Mouse (Mus musculus): ENCODE results near the gene Rfpl4. TPM values are rescaled to one million over a fixed set of nuclear protein-coding genes. Genes with fewer than 3 reads are reported as not detected.

Rfpl4 gene
- polyA plus RNA-seq, 1 experiment, result not detected

- TF ChIP-seq POLR2A (IDR thresholded peaks at IDR 0.05; ENCODE audit: low read depth, low read length) (no peak), CTCF (IDR thresholded peaks at IDR 0.05; ENCODE audit: extremely low read depth, insufficient read length, insufficient replicate concordance, low read depth, low read length) (no peak)
- Histone ChIP-seq H3K27me3 (ENCODE audit: control insufficient read depth, insufficient read depth, low read length) (no peaks in the 10 kb centered on the region), H3K4me3 (ENCODE audit: low read depth, low read length) (no peak overlapping the region), H3K36me3 (ENCODE audit: control insufficient read depth, insufficient read depth, low read length) (peaks cover 14% of the 10 kb centered on the region), H3K27ac (ENCODE audit: insufficient read depth, low read depth, low read length) (peak overlapping the region; percentile 74), H3K4me1 (ENCODE audit: control insufficient read depth, insufficient read depth, insufficient read length, low read length) (peaks cover 7% of the 10 kb centered on the region; the same call in 1 of the 2 replicates)
- WGBS, result 72% methylated on average over 2 of the region's 2 CpGs
Observed at GRCm38 (mm10) chr7:5102564-5102963, 14.2 kb downstream of the Rfpl4 start.

- no peak overlapping the region; the same call in 1 of the 2 replicates for H3K27ac ChIP-seq (ENCODE audit: insufficient read depth, low read depth, low read length)
- peak overlapping the region; percentile 3; the same call in 1 of the 2 replicates for H3K4me3 ChIP-seq (ENCODE audit: low read depth, low read length)
- H3K27me3 ChIP-seq (ENCODE audit: control insufficient read depth, insufficient read depth, low read length), result no peaks in the 10 kb centered on the region
- peaks cover 7% of the 10 kb centered on the region for H3K4me1 ChIP-seq (ENCODE audit: control insufficient read depth, insufficient read depth, insufficient read length, low read length)
- TF ChIP-seq CTCF (IDR thresholded peaks at IDR 0.05; ENCODE audit: extremely low read depth, insufficient read length, insufficient replicate concordance, low read depth, low read length), result no peak
- TF ChIP-seq POLR2A (IDR thresholded peaks at IDR 0.05; ENCODE audit: low read depth, low read length), result no peak
- whole genome bisulfite sequencing, result 71% methylated on average over 10 of the region's 10 CpGs
- peaks cover 28% of the 10 kb centered on the region for H3K36me3 ChIP-seq (ENCODE audit: control insufficient read depth, insufficient read depth, low read length)
Observed at GRCm38 (mm10) chr7:5101066-5101663, 15.6 kb downstream of the Rfpl4 start.

- 29% methylated on average over 3 of the region's 3 CpGs for WGBS
- peaks cover 41% of the 10 kb centered on the region for H3K36me3 ChIP-seq (ENCODE audit: control insufficient read depth, insufficient read depth, low read length)
- TF ChIP-seq POLR2A (IDR thresholded peaks at IDR 0.05; ENCODE audit: low read depth, low read length) (no peak), CTCF (IDR thresholded peaks at IDR 0.05; ENCODE audit: extremely low read depth, insufficient read length, insufficient replicate concordance, low read depth, low read length) (no peak)
- H3K4me1 ChIP-seq (ENCODE audit: control insufficient read depth, insufficient read depth, insufficient read length, low read length), result peaks cover 7% of the 10 kb centered on the region
- no peak overlapping the region for H3K27ac ChIP-seq (ENCODE audit: insufficient read depth, low read depth, low read length)
- H3K4me3 ChIP-seq (ENCODE audit: low read depth, low read length), result no peak overlapping the region
- no peaks in the 10 kb centered on the region for H3K27me3 ChIP-seq (ENCODE audit: control insufficient read depth, insufficient read depth, low read length)
Observed at GRCm38 (mm10) chr7:5099796-5100195, 17.0 kb downstream of the Rfpl4 start.

- peaks cover 51% of the 10 kb centered on the region for H3K36me3 ChIP-seq (ENCODE audit: control insufficient read depth, insufficient read depth, low read length)
- no peak overlapping the region for H3K27ac ChIP-seq (ENCODE audit: insufficient read depth, low read depth, low read length)
- no peak for TF ChIP-seq CTCF (IDR thresholded peaks at IDR 0.05; ENCODE audit: extremely low read depth, insufficient read length, insufficient replicate concordance, low read depth, low read length)
- no peak for TF ChIP-seq POLR2A (IDR thresholded peaks at IDR 0.05; ENCODE audit: low read depth, low read length)
- H3K4me3 ChIP-seq (ENCODE audit: low read depth, low read length), result no peak overlapping the region
- H3K27me3 ChIP-seq (ENCODE audit: control insufficient read depth, insufficient read depth, low read length), result no peaks in the 10 kb centered on the region
- H3K4me1 ChIP-seq (ENCODE audit: control insufficient read depth, insufficient read depth, insufficient read length, low read length), result peaks cover 7% of the 10 kb centered on the region
- 91% methylated on average over 5 of the region's 5 CpGs for WGBS
Observed at GRCm38 (mm10) chr7:5098769-5099168, 18.0 kb downstream of the Rfpl4 start.

GRCm38 (mm10) chr7:5092831-5093510 is 23.8 kb downstream of the Rfpl4 start:
- H3K27me3 ChIP-seq (ENCODE audit: control insufficient read depth, insufficient read depth, low read length), result no peaks in the 10 kb centered on the region
- 78% methylated on average over 21 of the region's 21 CpGs for WGBS
- peaks cover 82% of the 10 kb centered on the region for H3K36me3 ChIP-seq (ENCODE audit: control insufficient read depth, insufficient read depth, low read length)
- no peak overlapping the region for H3K4me3 ChIP-seq (ENCODE audit: low read depth, low read length)
- peak overlapping the region; percentile 14; the same call in 1 of the 2 replicates for H3K27ac ChIP-seq (ENCODE audit: insufficient read depth, low read depth, low read length)
- peaks cover 26% of the 10 kb centered on the region for H3K4me1 ChIP-seq (ENCODE audit: control insufficient read depth, insufficient read depth, insufficient read length, low read length)
- no peak for TF ChIP-seq CTCF (IDR thresholded peaks at IDR 0.05; ENCODE audit: extremely low read depth, insufficient read length, insufficient replicate concordance, low read depth, low read length)
- TF ChIP-seq POLR2A (IDR thresholded peaks at IDR 0.05; ENCODE audit: low read depth, low read length), result no peak

GRCm38 (mm10) chr7:5092381-5092780 is 24.4 kb downstream of the Rfpl4 start:
- Histone ChIP-seq H3K27ac (ENCODE audit: insufficient read depth, low read depth, low read length) (peak overlapping the region; percentile 14; the same call in 1 of the 2 replicates), H3K4me1 (ENCODE audit: control insufficient read depth, insufficient read depth, insufficient read length, low read length) (peaks cover 29% of the 10 kb centered on the region), H3K27me3 (ENCODE audit: control insufficient read depth, insufficient read depth, low read length) (no peaks in the 10 kb centered on the region), H3K4me3 (ENCODE audit: low read depth, low read length) (no peak overlapping the region), H3K36me3 (ENCODE audit: control insufficient read depth, insufficient read depth, low read length) (peaks cover 77% of the 10 kb centered on the region)
- WGBS, result 64% methylated on average over 6 of the region's 6 CpGs
- TF ChIP-seq CTCF (IDR thresholded peaks at IDR 0.05; ENCODE audit: extremely low read depth, insufficient read length, insufficient replicate concordance, low read depth, low read length), result no peak
- TF ChIP-seq POLR2A (IDR thresholded peaks at IDR 0.05; ENCODE audit: low read depth, low read length), result no peak

GRCm38 (mm10) chr7:5091008-5091728 is 25.6 kb downstream of the Rfpl4 start:
- no peak overlapping the region for H3K27ac ChIP-seq (ENCODE audit: insufficient read depth, low read depth, low read length)

More at GRCm38 (mm10) chr7:5091008-5091728, 25.6 kb downstream of the Rfpl4 start:
- no peak overlapping the region for H3K4me3 ChIP-seq (ENCODE audit: low read depth, low read length)
- H3K4me1 ChIP-seq (ENCODE audit: control insufficient read depth, insufficient read depth, insufficient read length, low read length), result peaks cover 37% of the 10 kb centered on the region
- 84% methylated on average over 15 of the region's 15 CpGs for WGBS
- TF ChIP-seq CTCF (IDR thresholded peaks at IDR 0.05; ENCODE audit: extremely low read depth, insufficient read length, insufficient replicate concordance, low read depth, low read length) (no peak), POLR2A (IDR thresholded peaks at IDR 0.05; ENCODE audit: low read depth, low read length) (no peak)
- H3K36me3 ChIP-seq (ENCODE audit: control insufficient read depth, insufficient read depth, low read length), result peaks cover 72% of the 10 kb centered on the region
- no peaks in the 10 kb centered on the region for H3K27me3 ChIP-seq (ENCODE audit: control insufficient read depth, insufficient read depth, low read length)

Measured in small intestine, adult 2 months (tissue).